Mouse (Mus musculus): Measurements from ENCODE around the gene Ppp1r9b. TPM values are rescaled to one million over a fixed set of nuclear protein-coding genes. Genes with fewer than 3 reads are reported as not detected.

Gene Ppp1r9b
- total and polyA plus RNA-seq, 2 experiments from 2014 or later = 20.4 to 217 TPM

DNA sequence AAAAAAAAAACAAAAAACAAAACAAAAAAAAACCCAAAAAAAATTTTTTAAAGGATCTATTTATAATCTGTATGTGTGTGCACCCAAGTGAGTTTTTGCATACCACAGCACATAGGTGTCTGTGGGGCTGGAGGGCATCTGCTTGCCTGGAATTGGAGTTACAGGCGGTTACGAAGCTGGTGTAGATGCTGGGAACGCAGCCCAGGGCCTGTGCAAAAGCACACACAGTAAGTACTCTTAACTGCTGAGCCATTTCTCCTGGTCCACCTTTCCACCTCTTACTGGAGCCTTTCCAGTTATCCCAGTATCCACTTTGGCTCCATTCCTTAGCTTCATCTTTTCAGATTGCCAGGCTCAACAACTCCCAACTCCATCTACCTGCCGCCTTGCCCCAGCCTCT is 52.2 kb downstream of the Ppp1r9b start:
- H3K4me1 ChIP-seq (ENCODE audit: insufficient read depth, low read length) = peaks cover 5% of the 10 kb centered on the region; the same call in 1 of the 2 replicates
- no peaks in the 10 kb centered on the region for H3K9me3 ChIP-seq (ENCODE audit: low read length)
- no peak overlapping the region for H3K4me2 ChIP-seq (ENCODE audit: low read depth, low read length, poor library complexity, severe bottlenecking)
- WGBS = 96% methylated on average over 4 of the region's 4 CpGs
- no peak for ATAC-seq (ENCODE audit: low FRiP score)
- no peak overlapping the region for H3K4me3 ChIP-seq (ENCODE audit: low read depth, low read length)
- no peak for TF ChIP-seq CTCF (IDR thresholded peaks at IDR 0.05)
- H3K27me3 ChIP-seq (ENCODE audit: insufficient read depth, low read length) = no peaks in the 10 kb centered on the region
- peaks cover 18% of the 10 kb centered on the region for H3K36me3 ChIP-seq (ENCODE audit: insufficient read depth, low read length)
- no peak for DNase-seq (ENCODE audit: low spot score)
- no peak overlapping the region for H3K27ac ChIP-seq (ENCODE audit: low read depth, low read length)
- no peak overlapping the region for H3K9ac ChIP-seq (replicated peaks; ENCODE audit: low read length, poor library complexity, severe bottlenecking)

DNA sequence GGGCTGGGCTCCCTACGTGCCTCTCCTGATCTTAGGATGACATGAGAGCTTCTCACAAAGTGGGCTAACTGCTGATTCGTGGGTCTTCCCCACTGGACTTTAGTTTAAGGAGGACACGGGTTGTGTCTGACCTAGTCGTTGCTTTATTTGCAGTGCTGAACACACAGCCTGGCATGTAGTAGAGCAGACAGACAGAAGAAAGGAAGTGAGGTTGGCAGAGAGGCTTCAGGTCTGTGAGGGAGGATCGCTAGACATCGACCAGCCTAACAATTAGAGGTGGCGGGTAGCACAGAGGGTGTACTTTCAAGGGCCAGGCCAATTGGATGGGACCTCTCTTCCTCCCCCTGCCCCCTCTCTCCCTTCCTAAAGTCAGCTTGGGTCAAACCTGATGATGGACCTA is 52.8 kb downstream of the Ppp1r9b start:
- 56% methylated on average over 7 of the region's 7 CpGs for WGBS
- no peaks in the 10 kb centered on the region for H3K9me3 ChIP-seq (ENCODE audit: low read length)
- peaks cover 5% of the 10 kb centered on the region; the same call in 1 of the 2 replicates for H3K4me1 ChIP-seq (ENCODE audit: insufficient read depth, low read length)
- ATAC-seq (ENCODE audit: low FRiP score) (no peak), DNase-seq (ENCODE audit: low spot score) (no peak)
- no peak overlapping the region for H3K27ac ChIP-seq (ENCODE audit: low read depth, low read length)
- H3K4me3 ChIP-seq (ENCODE audit: low read depth, low read length) = no peak overlapping the region
- H3K4me2 ChIP-seq (ENCODE audit: low read depth, low read length, poor library complexity, severe bottlenecking) = no peak overlapping the region
- H3K36me3 ChIP-seq (ENCODE audit: insufficient read depth, low read length) = peaks cover 18% of the 10 kb centered on the region
- no peaks in the 10 kb centered on the region for H3K27me3 ChIP-seq (ENCODE audit: insufficient read depth, low read length)
- H3K9ac ChIP-seq (replicated peaks; ENCODE audit: low read length, poor library complexity, severe bottlenecking) = no peak overlapping the region
- no peak for TF ChIP-seq CTCF (IDR thresholded peaks at IDR 0.05)

DNA sequence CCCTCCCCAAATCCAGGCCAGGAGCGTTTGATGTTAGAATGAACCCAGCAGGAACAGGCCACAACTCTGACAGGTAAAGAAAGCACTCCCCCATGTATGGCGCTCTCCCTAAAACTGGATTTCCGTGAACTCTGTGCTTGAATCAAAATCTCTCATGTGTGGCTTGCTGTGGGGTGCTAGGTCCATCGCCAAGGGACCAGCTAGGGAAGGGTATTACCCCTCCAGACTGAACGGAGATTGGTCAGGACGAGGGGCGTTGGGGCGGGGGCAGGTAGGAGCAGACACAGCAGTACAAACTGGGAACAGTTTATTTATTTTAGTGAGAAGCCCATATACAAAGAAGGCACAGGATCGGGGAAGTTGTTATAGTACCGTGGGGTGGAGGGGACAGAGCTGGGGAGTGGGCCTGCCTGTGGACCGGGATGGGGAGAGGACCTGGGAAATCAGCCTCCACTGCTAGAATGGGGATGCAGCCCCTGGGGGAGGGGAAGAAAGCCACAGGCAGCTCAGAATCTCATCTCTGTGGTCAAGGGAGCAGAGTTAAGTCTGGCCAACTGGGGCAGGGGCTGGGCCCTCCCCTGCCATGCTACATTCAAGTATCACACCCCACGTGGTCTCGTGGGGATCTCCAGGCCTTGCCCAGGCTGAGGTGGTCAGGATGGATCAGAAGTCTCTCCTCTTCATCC is 53.5 kb downstream of the Ppp1r9b start:
- no peak for ATAC-seq (ENCODE audit: low FRiP score)

DNA sequence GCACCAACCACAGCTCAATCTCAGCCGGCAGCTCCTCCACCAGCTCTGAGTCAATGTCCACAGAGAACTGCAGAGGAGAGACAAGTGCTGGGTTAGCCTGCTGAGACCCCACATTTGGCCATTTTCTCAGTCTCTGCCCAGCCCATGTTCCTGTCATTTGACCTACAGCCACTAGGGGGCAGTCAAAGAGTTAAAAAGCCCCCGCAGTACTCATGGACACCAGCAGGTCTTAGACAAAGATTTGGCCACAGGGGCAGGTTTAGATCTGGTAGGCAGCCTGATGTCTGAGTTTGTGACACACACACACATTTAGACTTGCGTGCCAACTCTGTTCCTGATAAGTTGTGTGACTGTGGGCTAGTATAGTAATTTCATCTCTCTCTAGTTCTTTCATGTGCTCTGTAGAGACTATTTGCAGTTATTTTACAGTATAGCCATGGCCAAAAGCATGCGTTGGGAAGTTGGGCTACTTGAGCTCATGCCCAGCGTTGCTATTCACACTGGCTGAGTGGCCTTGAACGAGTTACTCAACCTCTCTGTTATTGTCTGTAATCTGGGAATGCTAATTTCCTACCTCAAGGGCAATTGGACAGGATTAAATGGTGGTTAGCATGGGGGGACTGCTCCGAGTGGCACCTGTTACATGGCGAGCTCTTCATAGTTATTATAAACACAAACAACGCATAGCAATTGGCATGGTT is 56.3 kb downstream of the Ppp1r9b start:
- DNase-seq (ENCODE audit: low spot score) = peak; percentile 82
- no peak overlapping the region for H3K4me3 ChIP-seq (ENCODE audit: low read depth, low read length)
- peak; percentile 94 for TF ChIP-seq CTCF (IDR thresholded peaks at IDR 0.05)
- H3K4me1 ChIP-seq (ENCODE audit: insufficient read depth, low read length) = no peaks in the 10 kb centered on the region
- 56% methylated on average over 9 of the region's 9 CpGs for WGBS
- H3K9me3 ChIP-seq (ENCODE audit: low read length) = no peaks in the 10 kb centered on the region
- no peaks in the 10 kb centered on the region for H3K27me3 ChIP-seq (ENCODE audit: insufficient read depth, low read length)
- H3K27ac ChIP-seq (ENCODE audit: low read depth, low read length) = no peak overlapping the region
- peak; percentile 41; the same call in 1 of the 2 replicates for ATAC-seq (ENCODE audit: low FRiP score)
- H3K9ac ChIP-seq (replicated peaks; ENCODE audit: low read length, poor library complexity, severe bottlenecking) = no peak overlapping the region
- peaks cover 24% of the 10 kb centered on the region for H3K36me3 ChIP-seq (ENCODE audit: insufficient read depth, low read length)
- no peak overlapping the region for H3K4me2 ChIP-seq (ENCODE audit: low read depth, low read length, poor library complexity, severe bottlenecking)

More for the DNA sequence above, 53.5 kb downstream of the Ppp1r9b start:
- no peak overlapping the region for H3K27ac ChIP-seq (ENCODE audit: low read depth, low read length)
- H3K9ac ChIP-seq (replicated peaks; ENCODE audit: low read length, poor library complexity, severe bottlenecking) = no peak overlapping the region
- peaks cover 5% of the 10 kb centered on the region; the same call in 1 of the 2 replicates for H3K4me1 ChIP-seq (ENCODE audit: insufficient read depth, low read length)
- no peaks in the 10 kb centered on the region for H3K9me3 ChIP-seq (ENCODE audit: low read length)
- WGBS = 50% methylated on average over 13 of the region's 13 CpGs
- H3K36me3 ChIP-seq (ENCODE audit: insufficient read depth, low read length) = peaks cover 15% of the 10 kb centered on the region
- TF ChIP-seq CTCF (IDR thresholded peaks at IDR 0.05) = no peak
- DNase-seq (ENCODE audit: low spot score) = no peak
- H3K4me2 ChIP-seq (ENCODE audit: low read depth, low read length, poor library complexity, severe bottlenecking) = no peak overlapping the region
- H3K27me3 ChIP-seq (ENCODE audit: insufficient read depth, low read length) = no peaks in the 10 kb centered on the region
- H3K4me3 ChIP-seq (ENCODE audit: low read depth, low read length) = no peak overlapping the region

DNA sequence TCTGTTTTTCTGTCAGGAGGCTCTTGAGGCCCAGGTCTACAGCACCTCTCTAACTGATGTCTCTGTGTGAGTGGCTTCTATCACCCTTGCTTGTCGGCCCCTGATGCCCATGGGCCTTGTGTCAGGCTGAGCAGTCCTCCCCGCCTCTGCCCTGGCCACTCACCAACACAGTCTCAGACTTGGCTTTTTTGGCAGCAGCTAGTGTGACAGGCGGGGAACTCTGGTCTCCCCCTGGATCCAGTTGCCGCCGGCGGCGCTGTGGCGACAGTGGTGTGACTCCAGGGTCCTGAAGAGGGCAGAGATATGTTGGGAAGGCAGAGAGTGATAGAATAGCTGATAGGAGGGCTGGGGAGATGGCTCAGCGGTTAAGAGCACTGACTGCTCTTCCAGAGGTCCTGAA is 62.2 kb downstream of the Ppp1r9b start:
- Histone ChIP-seq H3K36me3 (ENCODE audit: insufficient read depth, low read length) (peaks cover 38% of the 10 kb centered on the region), H3K27me3 (ENCODE audit: insufficient read depth, low read length) (no peaks in the 10 kb centered on the region), H3K4me1 (ENCODE audit: insufficient read depth, low read length) (no peaks in the 10 kb centered on the region), H3K4me2 (ENCODE audit: low read depth, low read length, poor library complexity, severe bottlenecking) (no peak overlapping the region), H3K4me3 (ENCODE audit: low read depth, low read length) (no peak overlapping the region), H3K9me3 (ENCODE audit: low read length) (no peaks in the 10 kb centered on the region), H3K9ac (replicated peaks; ENCODE audit: low read length, poor library complexity, severe bottlenecking) (no peak overlapping the region), H3K27ac (ENCODE audit: low read depth, low read length) (no peak overlapping the region)
- DNase-seq (ENCODE audit: low spot score) = no peak
- ATAC-seq (ENCODE audit: low FRiP score) = no peak
- WGBS = 72% methylated on average over 9 of the region's 9 CpGs
- TF ChIP-seq CTCF (IDR thresholded peaks at IDR 0.05) = no peak

Other genes starting within 250 kb of the Ppp1r9b start
- gene Cdc34b, start 249.3 kb upstream of the Ppp1r9b start, total RNA-seq (2014; rRNA removed) = 1.1 TPM in 1 of 2 replicates, not detected in the other
- gene Cdc34b, start 249.3 kb upstream of the Ppp1r9b start, polyA plus RNA-seq (2015; fragmentation: Nextera tagmentation; extraction: Ambion mirVana) = 0.14 TPM in 1 of 2 replicates, not detected in the other
- gene Tmem92, start 208.3 kb upstream of the Ppp1r9b start, total RNA-seq (2014; rRNA removed) = not detected in 2 replicates
- not detected in 2 replicates for gene Tmem92, start 208.3 kb upstream of the Ppp1r9b start, polyA plus RNA-seq (2015; fragmentation: Nextera tagmentation; extraction: Ambion mirVana)
- gene Col1a1, start 54.8 kb upstream of the Ppp1r9b start, total RNA-seq (2014; rRNA removed) = 44.7 and 50.3 TPM in 2 replicates
- gene Col1a1, start 54.8 kb upstream of the Ppp1r9b start, polyA plus RNA-seq (2015; fragmentation: Nextera tagmentation; extraction: Ambion mirVana) = 65.4 and 67.5 TPM in 2 replicates
- not detected in 2 replicates for gene Hils1, start 23.4 kb upstream of the Ppp1r9b start, total RNA-seq (2014; rRNA removed)
- not detected in 2 replicates for gene Hils1, start 23.4 kb upstream of the Ppp1r9b start, polyA plus RNA-seq (2015; fragmentation: Nextera tagmentation; extraction: Ambion mirVana)
- not detected in 2 replicates for gene Sgca, start 14.7 kb upstream of the Ppp1r9b start, total RNA-seq (2014; rRNA removed)
- gene Sgca, start 14.7 kb upstream of the Ppp1r9b start, polyA plus RNA-seq (2015; fragmentation: Nextera tagmentation; extraction: Ambion mirVana) = 0.29 and 0.39 TPM in 2 replicates
- gene Samd14, start 18.8 kb downstream of the Ppp1r9b start, total RNA-seq (2014; rRNA removed) = 221 and 243 TPM in 2 replicates
- 158 and 161 TPM in 2 replicates for gene Samd14, start 18.8 kb downstream of the Ppp1r9b start, polyA plus RNA-seq (2015; fragmentation: Nextera tagmentation; extraction: Ambion mirVana)
- 14.1 and 18.1 TPM in 2 replicates for gene Pdk2, start 50.3 kb downstream of the Ppp1r9b start, total RNA-seq (2014; rRNA removed)
- gene Pdk2, start 50.3 kb downstream of the Ppp1r9b start, polyA plus RNA-seq (2015; fragmentation: Nextera tagmentation; extraction: Ambion mirVana) = 30.8 and 32.7 TPM in 2 replicates
- gene Itga3, start 85.8 kb downstream of the Ppp1r9b start, total RNA-seq (2014; rRNA removed) = 33.2 and 38.3 TPM in 2 replicates
- 11.2 and 12.3 TPM in 2 replicates for gene Itga3, start 85.8 kb downstream of the Ppp1r9b start, polyA plus RNA-seq (2015; fragmentation: Nextera tagmentation; extraction: Ambion mirVana)
- 0.33 TPM in 1 of 2 replicates, not detected in the other for gene Dlx3, start 129.1 kb downstream of the Ppp1r9b start, total RNA-seq (2014; rRNA removed)
- not detected in 2 replicates for gene Dlx3, start 129.1 kb downstream of the Ppp1r9b start, polyA plus RNA-seq (2015; fragmentation: Nextera tagmentation; extraction: Ambion mirVana)
- 0.60 TPM in 1 of 2 replicates, not detected in the other for gene Dlx4, start 155.2 kb downstream of the Ppp1r9b start, total RNA-seq (2014; rRNA removed)
- gene Dlx4, start 155.2 kb downstream of the Ppp1r9b start, polyA plus RNA-seq (2015; fragmentation: Nextera tagmentation; extraction: Ambion mirVana) = 0.47 and 0.51 TPM in 2 replicates

Measured in midbrain, postnatal 0 days (tissue).